Comparison of ENCODE assay signal across 8 mouse cellular contexts in the genomic region with DNA sequence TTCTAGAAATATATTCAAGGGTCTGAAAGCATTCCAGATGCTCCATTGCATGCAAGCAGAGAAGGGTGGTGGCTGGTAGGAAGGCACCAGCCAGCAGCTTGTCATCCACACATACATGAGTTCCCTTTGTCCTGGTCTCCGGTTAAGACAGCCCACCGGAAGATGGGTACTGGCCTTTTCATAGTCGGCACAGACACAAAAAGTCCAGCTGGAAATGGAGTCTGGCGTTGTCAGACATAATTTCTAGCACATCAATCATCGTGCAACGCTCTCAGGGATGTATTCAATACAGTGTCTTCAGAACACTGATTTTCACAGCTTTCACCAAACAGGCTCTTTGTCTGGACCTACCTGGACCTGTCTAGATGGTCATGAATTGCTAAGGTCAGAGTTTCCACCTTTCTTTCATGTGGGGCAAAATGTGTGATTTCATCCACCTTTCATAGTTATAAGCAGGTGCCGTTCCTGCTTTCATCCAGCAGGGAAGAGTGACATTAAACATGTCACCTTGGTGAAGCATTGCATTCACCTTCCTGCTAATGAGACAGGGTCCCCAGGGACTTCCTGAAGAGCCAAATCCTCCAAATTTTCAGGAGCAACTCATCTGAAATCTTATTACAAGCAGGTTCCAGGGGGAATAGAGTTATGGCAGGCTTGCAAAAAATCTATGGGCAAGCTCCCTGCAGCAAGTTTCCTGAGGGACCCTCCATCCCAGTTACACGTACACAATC. TPM values are rescaled to one million over a fixed set of nuclear protein-coding genes. Genes with fewer than 3 reads are reported as not detected.
DNase-seq lines count a peak whose midpoint lies in the region; ATAC-seq lines count a peak whose summit lies in the region.

No protein-coding gene starts in this region.

- peak overlapping the region; percentile 79 for H3K4me2 ChIP-seq in forebrain, embryonic 13.5 days
- H3K4me2 ChIP-seq in liver, embryonic 13.5 days, result peak overlapping the region; percentile 92

- intact Hi-C loops in gastrocnemius, postnatal 36 days (cut with DNase I), result loop anchor here (10.0 kb wide), 2 partner anchors 680 to 810 kb away; no protein-coding TSS in a partner anchor

- peak overlapping the region; percentile 98 for H3K4me3 ChIP-seq in forebrain, embryonic 13.5 days
- H3K4me3 ChIP-seq in liver, embryonic 13.5 days (replicated peaks), result no peak overlapping the region

- DNase-seq in cerebellum, adult 11-12 months, result peak; percentile 35
- peak; percentile 7 for DNase-seq in CD4-positive helper T cell, adult 2 months (ENCODE audit: low read depth, low spot score)
- no peak for DNase-seq in liver, embryonic 13.5 days
- DNase-seq in gastrocnemius, postnatal 4 days (ENCODE audit: low spot score in 2 of 2), result no peak
- no peak for DNase-seq in adrenal gland, adult 8-10 months
- DNase-seq in gastrocnemius, postnatal 36 days, result no peak

- H3K9me3 ChIP-seq in forebrain, embryonic 13.5 days (replicated peaks), result 0 out of 2 replicates have a peak, but pooled peaks cover 3% of the 10 kb centered on the region
- no peaks in the 10 kb centered on the region for H3K9me3 ChIP-seq in liver, embryonic 13.5 days (replicated peaks)

- peak overlapping the region; percentile 100 for H3K27ac ChIP-seq in forebrain, embryonic 13.5 days
- H3K27ac ChIP-seq in liver, embryonic 13.5 days, result no peak overlapping the region

- peaks cover 8% of the 10 kb centered on the region for H3K36me3 ChIP-seq in forebrain, embryonic 13.5 days (ENCODE audit: poor library complexity, severe bottlenecking)
- H3K36me3 ChIP-seq in liver, embryonic 13.5 days, result no peaks in the 10 kb centered on the region

- peak overlapping the region; percentile 95 for H3K9ac ChIP-seq in forebrain, embryonic 13.5 days
- no peak overlapping the region for H3K9ac ChIP-seq in liver, embryonic 13.5 days

- peaks cover 18% of the 10 kb centered on the region for H3K4me1 ChIP-seq in forebrain, embryonic 13.5 days
- peaks cover 36% of the 10 kb centered on the region for H3K4me1 ChIP-seq in liver, embryonic 13.5 days (replicated peaks)

- H3K27me3 ChIP-seq in forebrain, embryonic 13.5 days, result no peaks in the 10 kb centered on the region
- H3K27me3 ChIP-seq in liver, embryonic 13.5 days, result peaks cover 49% of the 10 kb centered on the region

- ATAC-seq in cerebellum, adult (ENCODE audit: insufficient number of reproducible peaks, low FRiP score, low TSS enrichment), result no peak
- no peak for ATAC-seq in forebrain, embryonic 13.5 days
- no peak for ATAC-seq in liver, embryonic 13.5 days (ENCODE audit: low read depth)

- 34% methylated on average over 8 of the region's 8 CpGs for WGBS in forebrain, embryonic 13.5 days
- WGBS in liver, embryonic 13.5 days (ENCODE audit: insufficient replicate concordance), result 52% methylated on average over 8 of the region's 8 CpGs

RNA-seq across cellular contexts. Expression of a gene that starts 2.7 kb away (rescaled TPM):
- 42.2 and 45.8 TPM in 2 replicates for polyA plus RNA-seq in forebrain, embryonic 13.5 days (2015; fragmentation: Nextera tagmentation; extraction: Ambion mirVana)
- 0.68 and 1.1 TPM in 2 replicates for polyA plus RNA-seq in liver, embryonic 13.5 days (2015; fragmentation: Nextera tagmentation; extraction: Ambion mirVana)
- total RNA-seq in gastrocnemius, postnatal 4 days (2021), result 10 to 100 TPM; 15.6 to 15.7 TPM
- 1 to 10 TPM; 1.8 to 2.6 (median 1.9) TPM for total RNA-seq in adrenal gland, adult 8-10 months (2022)
- total RNA-seq in gastrocnemius, postnatal 36 days (2021), result under 1 TPM; 0.72 to 0.74 TPM

Comparison
In these comparisons a context has a peak if more than half of its experiments do, and no peak if none do; other contexts are left out.
1. RNA of a gene that starts 2.7 kb away (total RNA-seq): 15.6 to 15.7 TPM in gastrocnemius, postnatal 4 days; 1.8 to 2.6 TPM in adrenal gland, adult 8-10 months and 0.72 to 0.74 TPM in gastrocnemius, postnatal 36 days; every median in the first group is over 4 times any median in the second.
2. DNase-seq: peak in cerebellum, adult 11-12 months (single experiment) and CD4-positive helper T cell, adult 2 months (single experiment); none in liver, embryonic 13.5 days (single experiment), gastrocnemius, postnatal 4 days (0 of 2), adrenal gland, adult 8-10 months (single experiment) and gastrocnemius, postnatal 36 days (0 of 2).